Mouse (Mus musculus): ENCODE results near the gene Oas1d. TPM values are rescaled to one million over a fixed set of nuclear protein-coding genes. Genes with fewer than 3 reads are reported as not detected.

Gene Oas1d
- total and polyA plus RNA-seq, 2 experiments, result not detected

- Histone ChIP-seq H3K4me1 (ENCODE audit: control insufficient read depth, insufficient read depth, low read length) (no peaks in the 10 kb centered on the region), H3K36me3 (ENCODE audit: control insufficient read depth, insufficient read depth, low read length) (no peaks in the 10 kb centered on the region), H3K27ac (replicated peaks; ENCODE audit: insufficient read depth, low read depth, low read length) (no peak overlapping the region), H3K79me2 (ENCODE audit: control insufficient read depth, insufficient read depth, low read length) (no peaks in the 10 kb centered on the region), H3K4me3 (ENCODE audit: insufficient read depth, low read depth, low read length) (no peak overlapping the region), H3K27me3 (ENCODE audit: control insufficient read depth, insufficient read depth, low read length) (0 out of 2 replicates have a peak, but pooled peaks cover 2% of the 10 kb centered on the region), H3K9ac (ENCODE audit: low read depth, low read length) (no peak overlapping the region)
- no peak for DNase-seq (ENCODE audit: extremely low read depth, low read depth, low spot score)
- WGBS, result 21% methylated on average over 5 of the region's 5 CpGs
- TF ChIP-seq CTCF (IDR thresholded peaks at IDR 0.05; ENCODE audit: low read depth, low read length), result peak; percentile 76
- no peak for TF ChIP-seq POLR2A (IDR thresholded peaks at IDR 0.05; ENCODE audit: extremely low read depth, insufficient read depth, low read length)
These were observed 39.6 kb downstream of the Oas1d start for GRCm38 (mm10) chr5:120953974-120954373.

- Histone ChIP-seq H3K79me2 (ENCODE audit: control insufficient read depth, insufficient read depth, low read length) (no peaks in the 10 kb centered on the region), H3K27me3 (ENCODE audit: control insufficient read depth, insufficient read depth, low read length) (0 out of 2 replicates have a peak, but pooled peaks cover under 1% of the 10 kb centered on the region), H3K4me1 (ENCODE audit: control insufficient read depth, insufficient read depth, low read length) (no peaks in the 10 kb centered on the region), H3K36me3 (ENCODE audit: control insufficient read depth, insufficient read depth, low read length) (no peaks in the 10 kb centered on the region), H3K4me3 (ENCODE audit: insufficient read depth, low read depth, low read length) (no peak overlapping the region), H3K27ac (replicated peaks; ENCODE audit: insufficient read depth, low read depth, low read length) (no peak overlapping the region), H3K9ac (ENCODE audit: low read depth, low read length) (no peak overlapping the region)
- DNase-seq (ENCODE audit: extremely low read depth, low read depth, low spot score), result no peak
- WGBS, result 49% methylated on average over 4 of the region's 4 CpGs
- TF ChIP-seq POLR2A (IDR thresholded peaks at IDR 0.05; ENCODE audit: extremely low read depth, insufficient read depth, low read length) (no peak), CTCF (IDR thresholded peaks at IDR 0.05; ENCODE audit: low read depth, low read length) (no peak)
These were observed 46.7 kb downstream of the Oas1d start for GRCm38 (mm10) chr5:120961004-120961403.

- Histone ChIP-seq H3K4me1 (ENCODE audit: control insufficient read depth, insufficient read depth, low read length) (no peaks in the 10 kb centered on the region), H3K36me3 (ENCODE audit: control insufficient read depth, insufficient read depth, low read length) (no peaks in the 10 kb centered on the region), H3K4me3 (ENCODE audit: insufficient read depth, low read depth, low read length) (no peak overlapping the region), H3K27ac (replicated peaks; ENCODE audit: insufficient read depth, low read depth, low read length) (no peak overlapping the region), H3K79me2 (ENCODE audit: control insufficient read depth, insufficient read depth, low read length) (no peaks in the 10 kb centered on the region), H3K27me3 (ENCODE audit: control insufficient read depth, insufficient read depth, low read length) (no peaks in the 10 kb centered on the region), H3K9ac (ENCODE audit: low read depth, low read length) (no peak overlapping the region)
- no peak for DNase-seq (ENCODE audit: extremely low read depth, low read depth, low spot score)
- 79% methylated on average over 4 of the region's 4 CpGs for WGBS
- TF ChIP-seq POLR2A (IDR thresholded peaks at IDR 0.05; ENCODE audit: extremely low read depth, insufficient read depth, low read length) (no peak), CTCF (IDR thresholded peaks at IDR 0.05; ENCODE audit: low read depth, low read length) (no peak)
These were observed 51.8 kb downstream of the Oas1d start for GRCm38 (mm10) chr5:120966156-120966555.

GRCm38 (mm10) chr5:120966894-120967293, 52.6 kb downstream of the Oas1d start:
- H3K4me1 ChIP-seq (ENCODE audit: control insufficient read depth, insufficient read depth, low read length), result no peaks in the 10 kb centered on the region
- no peaks in the 10 kb centered on the region for H3K36me3 ChIP-seq (ENCODE audit: control insufficient read depth, insufficient read depth, low read length)
- H3K27me3 ChIP-seq (ENCODE audit: control insufficient read depth, insufficient read depth, low read length), result no peaks in the 10 kb centered on the region
- H3K9ac ChIP-seq (ENCODE audit: low read depth, low read length), result no peak overlapping the region
- no peaks in the 10 kb centered on the region for H3K79me2 ChIP-seq (ENCODE audit: control insufficient read depth, insufficient read depth, low read length)
- no peak overlapping the region for H3K4me3 ChIP-seq (ENCODE audit: insufficient read depth, low read depth, low read length)
- TF ChIP-seq CTCF (IDR thresholded peaks at IDR 0.05; ENCODE audit: low read depth, low read length), result no peak
- no peak for TF ChIP-seq POLR2A (IDR thresholded peaks at IDR 0.05; ENCODE audit: extremely low read depth, insufficient read depth, low read length)
- 86% methylated on average over 8 of the region's 8 CpGs for WGBS
- DNase-seq (ENCODE audit: extremely low read depth, low read depth, low spot score), result no peak
- H3K27ac ChIP-seq (replicated peaks; ENCODE audit: insufficient read depth, low read depth, low read length), result no peak overlapping the region

- no peak overlapping the region for H3K27ac ChIP-seq (replicated peaks; ENCODE audit: insufficient read depth, low read depth, low read length)
- H3K9ac ChIP-seq (ENCODE audit: low read depth, low read length), result no peak overlapping the region
- no peak overlapping the region for H3K4me3 ChIP-seq (ENCODE audit: insufficient read depth, low read depth, low read length)
- no peaks in the 10 kb centered on the region for H3K79me2 ChIP-seq (ENCODE audit: control insufficient read depth, insufficient read depth, low read length)
- 76% methylated on average over 13 of the region's 13 CpGs for WGBS
- DNase-seq (ENCODE audit: extremely low read depth, low read depth, low spot score), result no peak
- no peaks in the 10 kb centered on the region for H3K27me3 ChIP-seq (ENCODE audit: control insufficient read depth, insufficient read depth, low read length)
- no peak for TF ChIP-seq CTCF (IDR thresholded peaks at IDR 0.05; ENCODE audit: low read depth, low read length)
- no peak for TF ChIP-seq POLR2A (IDR thresholded peaks at IDR 0.05; ENCODE audit: extremely low read depth, insufficient read depth, low read length)
- H3K4me1 ChIP-seq (ENCODE audit: control insufficient read depth, insufficient read depth, low read length), result no peaks in the 10 kb centered on the region
- no peaks in the 10 kb centered on the region for H3K36me3 ChIP-seq (ENCODE audit: control insufficient read depth, insufficient read depth, low read length)
These were observed 53.2 kb downstream of the Oas1d start for GRCm38 (mm10) chr5:120967355-120968133.

- Histone ChIP-seq H3K4me1 (ENCODE audit: control insufficient read depth, insufficient read depth, low read length) (no peaks in the 10 kb centered on the region), H3K36me3 (ENCODE audit: control insufficient read depth, insufficient read depth, low read length) (no peaks in the 10 kb centered on the region), H3K79me2 (ENCODE audit: control insufficient read depth, insufficient read depth, low read length) (no peaks in the 10 kb centered on the region), H3K9ac (ENCODE audit: low read depth, low read length) (no peak overlapping the region), H3K27ac (replicated peaks; ENCODE audit: insufficient read depth, low read depth, low read length) (no peak overlapping the region), H3K4me3 (ENCODE audit: insufficient read depth, low read depth, low read length) (no peak overlapping the region), H3K27me3 (ENCODE audit: control insufficient read depth, insufficient read depth, low read length) (no peaks in the 10 kb centered on the region; the same call in 1 of the 2 replicates)
- no peak for TF ChIP-seq POLR2A (IDR thresholded peaks at IDR 0.05; ENCODE audit: extremely low read depth, insufficient read depth, low read length)
- TF ChIP-seq CTCF (IDR thresholded peaks at IDR 0.05; ENCODE audit: low read depth, low read length), result no peak
- no peak for DNase-seq (ENCODE audit: extremely low read depth, low read depth, low spot score)
- WGBS, result 54% methylated on average over 4 of the region's 4 CpGs
These were observed 53.8 kb downstream of the Oas1d start for GRCm38 (mm10) chr5:120968134-120968532.
